Mouse (Mus musculus): ENCODE measurements around the gene Ndrg3. TPM values are rescaled to one million over a fixed set of nuclear protein-coding genes. Genes with fewer than 3 reads are reported as not detected.
A peak's percentile ranks its signal among the peaks of the same experiment; 100 is the strongest.
"Not testable (repeated sequence)": the region's sequence is repeated elsewhere in the genome, so short reads cannot be mapped to it uniquely, and the experiment has no call there.

The Ndrg3 gene
- polyA plus RNA-seq, 1 experiment from 2014 or later = 41.9 TPM

GRCm38 (mm10) chr2:156933426-156933825 is 58.4 kb downstream of the Ndrg3 start:
- Histone ChIP-seq H3K4me1 (ENCODE audit: control insufficient read depth, insufficient read depth, low read length) (no peaks in the 10 kb centered on the region; the same call in 1 of the 2 replicates), H3K4me2 (ENCODE audit: low read depth, low read length) (no peak overlapping the region), H3K9ac (ENCODE audit: low read length) (no peak overlapping the region), H3K27ac (ENCODE audit: low read length) (no peak overlapping the region), H3K36me3 (ENCODE audit: control insufficient read depth, insufficient read depth, low read length) (no peaks in the 10 kb centered on the region), H3K27me3 (ENCODE audit: control insufficient read depth, insufficient read depth, low read length) (no peaks in the 10 kb centered on the region), H3K4me3 (replicated peaks; ENCODE audit: low read length) (no peak overlapping the region), H3K9me3 (replicated peaks; ENCODE audit: control insufficient read depth, low read length) (no peaks in the 10 kb centered on the region)
- 85% methylated on average over 1 of the region's 1 CpGs for WGBS
- ATAC-seq (ENCODE audit: insufficient read depth, low FRiP score) = no peak

- no peak overlapping the region for H3K9ac ChIP-seq (ENCODE audit: low read length)
- no peak overlapping the region for H3K4me3 ChIP-seq (replicated peaks; ENCODE audit: low read length)
- no peak overlapping the region for H3K4me2 ChIP-seq (ENCODE audit: low read depth, low read length)
- H3K9me3 ChIP-seq (replicated peaks; ENCODE audit: control insufficient read depth, low read length) = no peaks in the 10 kb centered on the region
- H3K27me3 ChIP-seq (ENCODE audit: control insufficient read depth, insufficient read depth, low read length) = no peaks in the 10 kb centered on the region
- H3K4me1 ChIP-seq (ENCODE audit: control insufficient read depth, insufficient read depth, low read length) = no peaks in the 10 kb centered on the region; the same call in 1 of the 2 replicates
- 91% methylated on average over 2 of the region's 2 CpGs for WGBS
- no peak overlapping the region for H3K27ac ChIP-seq (ENCODE audit: low read length)
- ATAC-seq (ENCODE audit: insufficient read depth, low FRiP score) = no peak
- no peaks in the 10 kb centered on the region for H3K36me3 ChIP-seq (ENCODE audit: control insufficient read depth, insufficient read depth, low read length)
These were observed 60.4 kb downstream of the Ndrg3 start for GRCm38 (mm10) chr2:156931421-156931820.

GRCm38 (mm10) chr2:156930549-156930948 is 61.3 kb downstream of the Ndrg3 start:
- H3K27me3 ChIP-seq (ENCODE audit: control insufficient read depth, insufficient read depth, low read length) = no peaks in the 10 kb centered on the region
- H3K36me3 ChIP-seq (ENCODE audit: control insufficient read depth, insufficient read depth, low read length) = no peaks in the 10 kb centered on the region
- no peak overlapping the region for H3K9ac ChIP-seq (ENCODE audit: low read length)
- H3K9me3 ChIP-seq (replicated peaks; ENCODE audit: control insufficient read depth, low read length) = no peaks in the 10 kb centered on the region
- WGBS = 84% methylated on average over 6 of the region's 6 CpGs
- H3K4me2 ChIP-seq (ENCODE audit: low read depth, low read length) = no peak overlapping the region
- no peak for ATAC-seq (ENCODE audit: insufficient read depth, low FRiP score)
- no peak overlapping the region for H3K4me3 ChIP-seq (replicated peaks; ENCODE audit: low read length)
- no peak overlapping the region for H3K27ac ChIP-seq (ENCODE audit: low read length)
- no peaks in the 10 kb centered on the region; the same call in 1 of the 2 replicates for H3K4me1 ChIP-seq (ENCODE audit: control insufficient read depth, insufficient read depth, low read length)

GRCm38 (mm10) chr2:156929519-156930120 is 62.2 kb downstream of the Ndrg3 start:
- Histone ChIP-seq H3K9me3 (replicated peaks; ENCODE audit: control insufficient read depth, low read length) (no peaks in the 10 kb centered on the region), H3K4me3 (replicated peaks; ENCODE audit: low read length) (no peak overlapping the region), H3K9ac (ENCODE audit: low read length) (no peak overlapping the region), H3K4me1 (ENCODE audit: control insufficient read depth, insufficient read depth, low read length) (no peaks in the 10 kb centered on the region), H3K27me3 (ENCODE audit: control insufficient read depth, insufficient read depth, low read length) (no peaks in the 10 kb centered on the region), H3K36me3 (ENCODE audit: control insufficient read depth, insufficient read depth, low read length) (no peaks in the 10 kb centered on the region), H3K27ac (ENCODE audit: low read length) (no peak overlapping the region), H3K4me2 (ENCODE audit: low read depth, low read length) (no peak overlapping the region)
- WGBS = 54% methylated on average over 11 of the region's 11 CpGs
- ATAC-seq (ENCODE audit: insufficient read depth, low FRiP score) = no peak

- ATAC-seq (ENCODE audit: insufficient read depth, low FRiP score) = no peak
- Histone ChIP-seq H3K9ac (ENCODE audit: low read length) (no peak overlapping the region), H3K4me2 (ENCODE audit: low read depth, low read length) (no peak overlapping the region), H3K4me1 (ENCODE audit: control insufficient read depth, insufficient read depth, low read length) (no peaks in the 10 kb centered on the region), H3K27me3 (ENCODE audit: control insufficient read depth, insufficient read depth, low read length) (no peaks in the 10 kb centered on the region), H3K27ac (ENCODE audit: low read length) (no peak overlapping the region), H3K9me3 (replicated peaks; ENCODE audit: control insufficient read depth, low read length) (no peaks in the 10 kb centered on the region), H3K4me3 (replicated peaks; ENCODE audit: low read length) (no peak overlapping the region), H3K36me3 (ENCODE audit: control insufficient read depth, insufficient read depth, low read length) (no peaks in the 10 kb centered on the region)
- 92% methylated on average over 6 of the region's 6 CpGs for WGBS
These were observed 63.2 kb downstream of the Ndrg3 start for GRCm38 (mm10) chr2:156928606-156929005.

- no peaks in the 10 kb centered on the region for H3K9me3 ChIP-seq (replicated peaks; ENCODE audit: control insufficient read depth, low read length)
- no peaks in the 10 kb centered on the region for H3K27me3 ChIP-seq (ENCODE audit: control insufficient read depth, insufficient read depth, low read length)
- H3K27ac ChIP-seq (ENCODE audit: low read length) = no peak overlapping the region
- H3K4me1 ChIP-seq (ENCODE audit: control insufficient read depth, insufficient read depth, low read length) = no peaks in the 10 kb centered on the region
- no peak for ATAC-seq (ENCODE audit: insufficient read depth, low FRiP score)
- no peak overlapping the region for H3K4me2 ChIP-seq (ENCODE audit: low read depth, low read length)
- WGBS = 86% methylated on average over 6 of the region's 6 CpGs
- no peaks in the 10 kb centered on the region for H3K36me3 ChIP-seq (ENCODE audit: control insufficient read depth, insufficient read depth, low read length)
- H3K4me3 ChIP-seq (replicated peaks; ENCODE audit: low read length) = no peak overlapping the region
- no peak overlapping the region for H3K9ac ChIP-seq (ENCODE audit: low read length)
These were observed 64.2 kb downstream of the Ndrg3 start for GRCm38 (mm10) chr2:156927663-156928062.

- ATAC-seq (ENCODE audit: insufficient read depth, low FRiP score); H3K4me2 ChIP-seq (ENCODE audit: low read depth, low read length); H3K4me3 ChIP-seq (replicated peaks; ENCODE audit: low read length); H3K9me3 ChIP-seq (replicated peaks; ENCODE audit: control insufficient read depth, low read length); H3K27ac ChIP-seq (ENCODE audit: low read length); H3K4me1 ChIP-seq (ENCODE audit: control insufficient read depth, insufficient read depth, low read length); H3K9ac ChIP-seq (ENCODE audit: low read length); H3K36me3 ChIP-seq (ENCODE audit: control insufficient read depth, insufficient read depth, low read length); H3K27me3 ChIP-seq (ENCODE audit: control insufficient read depth, insufficient read depth, low read length): not testable (repeated sequence)
- 81% methylated on average over 3 of the region's 3 CpGs for WGBS
These were observed 66.2 kb downstream of the Ndrg3 start for GRCm38 (mm10) chr2:156925611-156926010.

- not testable (repeated sequence) for ATAC-seq (ENCODE audit: insufficient read depth, low FRiP score)
These were observed 66.8 kb downstream of the Ndrg3 start for GRCm38 (mm10) chr2:156925075-156925474.

GRCm38 (mm10) chr2:156924210-156924898 is 67.5 kb downstream of the Ndrg3 start:
- 40% methylated on average over 3 of the region's 3 CpGs for WGBS
- H3K4me3 ChIP-seq (replicated peaks; ENCODE audit: low read length) = no peak overlapping the region
- no peak for ATAC-seq (ENCODE audit: insufficient read depth, low FRiP score)
- no peaks in the 10 kb centered on the region for H3K4me1 ChIP-seq (ENCODE audit: control insufficient read depth, insufficient read depth, low read length)
- no peaks in the 10 kb centered on the region for H3K36me3 ChIP-seq (ENCODE audit: control insufficient read depth, insufficient read depth, low read length)
- H3K9me3 ChIP-seq (replicated peaks; ENCODE audit: control insufficient read depth, low read length) = no peaks in the 10 kb centered on the region
- peak overlapping the region; percentile 24; the same call in 1 of the 2 replicates for H3K27ac ChIP-seq (ENCODE audit: low read length)
- H3K4me2 ChIP-seq (ENCODE audit: low read depth, low read length) = no peak overlapping the region
- no peaks in the 10 kb centered on the region for H3K27me3 ChIP-seq (ENCODE audit: control insufficient read depth, insufficient read depth, low read length)
- no peak overlapping the region for H3K9ac ChIP-seq (ENCODE audit: low read length)

More at GRCm38 (mm10) chr2:156925075-156925474, 66.8 kb downstream of the Ndrg3 start:
- H3K36me3 ChIP-seq (ENCODE audit: control insufficient read depth, insufficient read depth, low read length); H3K4me2 ChIP-seq (ENCODE audit: low read depth, low read length); H3K27ac ChIP-seq (ENCODE audit: low read length); H3K4me1 ChIP-seq (ENCODE audit: control insufficient read depth, insufficient read depth, low read length); H3K9me3 ChIP-seq (replicated peaks; ENCODE audit: control insufficient read depth, low read length); H3K9ac ChIP-seq (ENCODE audit: low read length); H3K27me3 ChIP-seq (ENCODE audit: control insufficient read depth, insufficient read depth, low read length); H3K4me3 ChIP-seq (replicated peaks; ENCODE audit: low read length): not testable (repeated sequence)
- 93% methylated on average over 4 of the region's 4 CpGs for WGBS

All from stomach, embryonic 16.5 days (tissue).